Mouse (Mus musculus): ENCODE results near the gene Gzmm.
"Not testable (repeated sequence)": the region's sequence is repeated elsewhere in the genome, so short reads cannot be mapped to it uniquely, and the experiment has no call there.

The Gzmm gene

DNA sequence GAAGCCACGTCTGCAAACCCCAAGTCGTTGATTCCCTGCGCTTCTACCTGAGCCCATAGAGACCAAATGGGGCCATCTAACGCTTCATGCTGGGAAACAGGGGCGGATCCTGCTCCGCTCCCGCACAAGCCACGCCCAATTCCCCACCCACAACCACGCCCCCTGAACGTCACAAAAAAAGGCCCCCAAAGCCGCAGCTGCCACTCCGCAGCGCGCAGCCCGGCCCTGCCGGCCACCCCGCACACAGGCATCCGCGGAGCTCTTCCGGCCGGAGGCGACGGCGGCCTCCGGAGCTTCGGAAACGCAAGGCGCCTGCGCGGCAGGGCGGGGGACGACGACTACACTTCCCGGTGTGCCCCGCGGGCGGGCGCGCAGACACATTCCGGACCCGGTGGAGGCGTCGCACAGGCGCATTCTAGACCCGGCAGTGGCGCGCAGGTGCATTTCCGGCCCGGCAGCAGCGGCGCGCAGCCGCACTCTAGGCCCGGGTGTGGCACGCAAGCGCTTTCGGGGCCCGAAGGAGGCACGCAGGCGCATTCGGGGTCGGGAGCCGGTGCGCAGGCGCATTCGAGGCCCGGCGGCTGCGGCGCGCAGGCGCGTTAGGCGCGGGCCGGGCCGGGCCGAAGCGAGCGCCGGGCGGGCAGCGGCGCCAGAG, 7.1 kb upstream of the Gzmm start, which contains the start of gene Cdc34:
Gene Cdc34, plus strand, starts transcription at position 605 of the 655 bp plus-strand sequence.
- DNase-seq: peak; percentile 100

DNA sequence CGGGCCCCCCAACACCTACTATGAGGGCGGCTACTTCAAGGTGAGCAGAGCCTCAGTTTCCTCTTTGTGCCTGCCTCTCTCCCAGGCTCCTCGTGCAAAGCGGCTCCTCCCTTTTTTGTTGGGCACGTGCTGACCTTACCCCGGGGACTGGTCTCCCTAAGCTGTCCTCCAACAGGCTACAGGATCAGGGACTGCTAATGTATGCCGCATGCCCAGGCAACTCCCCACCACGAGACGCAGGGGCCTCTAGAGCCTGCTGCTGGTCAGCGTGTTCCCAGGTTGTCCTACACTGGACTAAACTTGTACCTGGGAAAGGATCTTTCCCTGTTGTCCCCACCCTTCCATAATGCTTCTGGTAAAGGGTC, 6.3 kb upstream of the Gzmm start:
- peak; percentile 55 for DNase-seq

DNA sequence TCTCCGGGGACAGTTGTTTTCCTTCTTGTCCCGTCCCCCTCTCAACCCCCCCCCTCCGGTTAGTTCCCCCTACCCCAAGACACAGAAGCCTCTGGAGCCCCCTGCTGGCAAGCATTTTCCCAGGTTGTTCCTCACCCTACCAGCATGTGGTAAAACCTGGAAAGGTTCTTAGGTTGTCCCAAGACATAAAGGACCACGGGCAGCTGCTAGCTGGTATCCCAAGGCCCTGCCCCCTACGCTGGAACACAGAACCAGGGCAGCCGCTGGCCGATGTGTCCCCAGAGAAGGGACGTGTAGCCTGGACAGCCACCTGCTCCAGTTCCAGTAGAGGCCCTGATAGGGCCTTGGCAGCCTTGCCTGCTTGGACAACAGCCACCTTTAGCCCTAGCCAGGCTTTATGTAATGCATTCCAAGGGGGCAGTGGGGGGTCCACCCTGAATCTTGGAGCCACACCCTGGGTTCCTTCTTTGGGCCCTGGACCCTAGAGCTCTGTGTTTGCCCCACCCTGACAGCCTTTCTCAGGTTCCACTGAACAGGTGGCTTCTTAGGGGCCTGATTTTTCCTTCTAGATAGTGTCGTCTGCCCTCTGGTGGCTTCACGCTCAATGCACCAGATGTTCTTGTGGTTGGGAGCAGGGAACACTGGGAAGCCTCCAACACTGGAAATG, 5.8 kb upstream of the Gzmm start:
- DNase-seq: peak; percentile 56

DNA sequence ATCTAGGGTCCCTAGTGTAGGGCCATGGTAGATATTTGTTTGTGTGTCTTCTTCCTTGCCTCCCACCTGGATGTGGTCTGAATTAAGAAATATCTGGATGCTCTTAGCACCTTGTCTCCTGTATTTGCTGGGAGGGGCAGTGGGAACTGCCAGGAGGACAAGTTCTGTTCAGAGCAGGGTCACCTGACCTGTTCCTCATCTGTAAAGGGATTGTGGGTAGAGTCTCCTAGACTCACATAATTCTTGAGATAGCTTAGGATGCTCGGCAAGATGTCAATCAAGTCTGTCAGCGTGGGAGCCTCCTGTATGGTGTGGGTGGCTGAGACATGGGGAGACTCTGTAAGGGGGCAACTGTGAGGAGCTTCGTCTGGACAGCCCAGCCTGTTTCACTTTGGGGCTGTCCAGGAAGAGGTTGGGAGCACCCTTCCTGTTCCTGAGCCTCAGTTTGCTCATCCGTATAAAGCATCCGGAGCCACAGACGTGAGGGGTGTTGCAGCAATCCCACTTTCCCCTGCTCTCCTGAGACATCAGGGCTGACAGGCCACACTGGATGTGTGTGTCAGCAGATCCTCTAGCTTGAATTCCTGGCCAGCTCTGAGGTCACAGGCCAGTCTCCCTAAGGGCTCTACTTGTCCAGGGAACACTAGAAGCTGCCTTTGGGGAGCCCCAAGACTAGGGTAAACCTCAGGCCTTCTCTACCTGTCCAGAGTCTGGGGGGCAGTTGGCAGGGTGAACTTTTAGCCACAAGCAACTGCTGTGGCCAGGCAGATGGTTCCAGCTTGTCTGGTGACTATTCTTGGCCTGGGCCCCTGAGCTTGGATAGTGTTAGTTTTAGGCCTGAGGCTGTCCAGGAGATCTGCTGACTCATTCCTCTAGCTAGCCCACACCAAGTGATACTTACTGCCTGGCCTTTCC, 4.8 kb upstream of the Gzmm start:
- peak; percentile 20 for DNase-seq

DNA sequence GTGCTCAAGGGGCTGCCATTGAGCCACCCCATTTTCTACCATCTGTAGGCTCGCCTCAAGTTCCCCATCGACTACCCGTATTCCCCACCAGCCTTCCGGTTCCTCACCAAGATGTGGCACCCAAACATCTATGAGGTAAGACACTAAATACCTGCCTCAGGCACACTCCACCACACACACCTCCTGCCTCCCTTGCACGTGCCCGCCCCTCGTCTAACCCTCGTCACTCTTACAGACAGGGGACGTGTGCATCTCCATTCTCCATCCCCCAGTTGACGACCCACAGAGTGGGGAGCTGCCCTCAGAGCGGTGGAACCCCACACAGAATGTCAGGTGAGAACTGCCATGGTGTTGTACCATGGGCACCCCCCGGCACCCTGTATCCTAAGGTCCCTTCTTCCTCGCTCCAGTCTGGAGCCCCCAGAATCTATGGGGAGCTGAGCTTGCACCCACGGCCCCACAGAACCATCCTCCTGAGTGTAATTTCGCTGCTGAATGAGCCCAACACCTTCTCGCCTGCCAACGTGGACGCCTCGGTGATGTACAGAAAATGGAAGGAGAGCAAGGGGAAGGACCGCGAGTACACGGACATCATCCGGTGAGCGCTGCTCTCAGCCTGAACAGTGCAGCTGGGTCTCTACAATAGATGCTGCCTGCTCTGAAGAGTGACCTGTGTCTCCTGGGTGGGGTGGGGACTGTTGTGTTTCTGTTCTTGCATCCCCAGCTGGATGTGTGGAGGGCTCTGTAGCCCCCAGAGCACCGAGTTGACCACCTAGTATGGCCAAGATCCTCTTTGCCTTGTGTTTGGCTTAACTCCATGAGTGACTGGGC, 3.8 kb upstream of the Gzmm start:
- peak; percentile 17 for DNase-seq

DNA sequence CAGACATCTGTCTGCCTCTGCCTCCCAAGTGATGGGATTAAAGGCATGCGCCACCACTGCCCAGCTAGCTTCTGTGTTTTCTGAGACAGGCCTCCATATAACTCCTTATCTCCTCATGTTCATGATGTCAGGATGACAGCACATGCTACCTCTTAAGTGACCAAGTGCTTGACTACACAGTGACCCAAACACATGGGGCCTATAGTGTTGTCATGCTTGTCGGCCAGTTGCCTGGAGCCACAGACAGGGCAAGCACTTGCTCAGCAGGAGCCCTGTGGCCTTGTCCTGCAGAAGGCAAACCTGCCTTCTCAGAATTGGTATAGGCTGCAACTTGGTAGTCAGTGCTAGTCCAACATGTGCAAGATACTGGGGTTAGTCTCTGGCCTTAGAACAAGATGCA, 2.6 kb upstream of the Gzmm start:
- DNase-seq: no peak

DNA sequence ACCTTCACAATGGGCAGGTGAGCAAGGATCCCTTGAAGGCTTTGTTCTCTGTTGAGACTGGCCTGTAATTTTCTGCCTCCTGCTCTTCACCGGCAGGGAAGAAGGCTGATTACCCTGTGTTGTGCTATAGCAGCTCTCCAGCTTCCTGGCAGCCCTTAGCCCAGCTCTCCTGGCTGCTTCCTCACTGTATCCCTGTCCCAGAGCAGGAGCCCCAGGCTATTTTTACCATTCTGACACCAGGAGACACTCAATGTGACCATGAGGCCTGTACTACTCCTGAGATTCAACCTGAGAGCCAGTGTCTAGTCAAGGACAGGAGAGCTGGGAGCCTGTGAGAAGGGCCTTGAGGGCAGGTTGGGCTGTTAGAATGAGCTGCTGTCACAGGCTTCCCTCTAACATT, 2.1 kb upstream of the Gzmm start:
- DNase-seq: no peak

DNA sequence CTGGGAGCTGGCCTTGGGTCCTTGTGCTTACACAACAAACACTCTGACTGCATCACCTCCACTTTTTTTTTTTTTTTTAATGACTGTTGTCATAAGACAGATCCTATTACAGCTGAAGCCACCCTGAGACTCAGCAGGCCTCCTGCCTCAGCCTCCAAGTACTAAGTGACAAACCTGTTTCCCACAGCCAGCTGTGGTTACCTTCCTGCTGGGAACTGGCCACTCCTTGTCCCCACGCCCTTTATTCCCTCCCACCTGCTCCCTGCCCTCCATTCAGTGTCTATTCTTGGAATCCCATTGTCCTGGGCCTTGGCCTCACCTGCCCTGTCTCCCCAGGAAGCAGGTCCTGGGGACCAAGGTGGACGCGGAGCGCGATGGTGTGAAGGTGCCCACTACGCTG, 1.3 kb upstream of the Gzmm start:
- no peak for DNase-seq

DNA sequence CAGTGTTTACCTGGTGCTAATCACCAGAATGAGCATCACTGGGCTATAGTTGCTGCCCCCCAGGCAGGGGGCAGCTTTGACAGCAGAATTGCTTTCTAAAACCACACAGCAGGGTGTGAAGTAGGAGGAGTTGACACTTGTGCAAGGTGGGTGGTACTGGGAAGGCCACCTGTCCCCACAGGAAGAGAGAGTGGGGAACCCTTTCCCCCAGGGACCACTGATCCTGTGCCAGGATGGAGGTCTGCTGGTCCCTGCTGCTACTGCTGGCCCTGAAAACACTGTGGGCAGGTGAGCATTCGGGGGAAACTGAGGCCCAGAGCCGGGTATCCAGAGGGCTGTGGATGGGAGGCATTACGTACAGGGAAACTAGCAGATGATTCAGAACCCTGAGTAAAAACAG, 358 bp downstream of the Gzmm start:
- DNase-seq: no peak

DNA sequence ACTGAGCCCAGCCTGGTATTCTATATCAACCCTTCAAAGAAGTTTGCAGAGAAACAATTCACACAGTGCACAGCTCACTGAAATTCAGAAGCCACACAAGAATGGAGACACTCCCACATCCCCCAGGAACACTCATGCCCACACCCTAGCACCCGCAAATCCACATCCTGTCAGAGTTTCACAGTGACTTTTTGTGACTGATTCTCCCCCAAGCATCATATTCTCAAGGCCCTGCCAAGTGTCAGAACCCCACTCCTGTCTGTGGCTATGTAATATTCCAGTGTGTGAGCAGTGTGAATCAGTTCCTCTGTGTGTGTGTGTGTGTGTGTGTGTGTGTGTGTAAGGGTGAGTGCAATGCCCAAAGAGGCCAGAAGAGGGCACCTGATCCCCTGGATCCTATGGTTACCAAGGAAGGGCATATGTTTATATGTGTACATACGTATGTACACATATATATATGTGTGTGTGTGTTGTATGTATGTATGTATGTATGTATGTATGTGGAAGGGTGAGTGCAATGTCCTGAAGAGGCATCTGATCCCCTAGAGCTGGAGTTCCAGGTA, 3.2 kb downstream of the Gzmm start:
- no peak for DNase-seq

DNA sequence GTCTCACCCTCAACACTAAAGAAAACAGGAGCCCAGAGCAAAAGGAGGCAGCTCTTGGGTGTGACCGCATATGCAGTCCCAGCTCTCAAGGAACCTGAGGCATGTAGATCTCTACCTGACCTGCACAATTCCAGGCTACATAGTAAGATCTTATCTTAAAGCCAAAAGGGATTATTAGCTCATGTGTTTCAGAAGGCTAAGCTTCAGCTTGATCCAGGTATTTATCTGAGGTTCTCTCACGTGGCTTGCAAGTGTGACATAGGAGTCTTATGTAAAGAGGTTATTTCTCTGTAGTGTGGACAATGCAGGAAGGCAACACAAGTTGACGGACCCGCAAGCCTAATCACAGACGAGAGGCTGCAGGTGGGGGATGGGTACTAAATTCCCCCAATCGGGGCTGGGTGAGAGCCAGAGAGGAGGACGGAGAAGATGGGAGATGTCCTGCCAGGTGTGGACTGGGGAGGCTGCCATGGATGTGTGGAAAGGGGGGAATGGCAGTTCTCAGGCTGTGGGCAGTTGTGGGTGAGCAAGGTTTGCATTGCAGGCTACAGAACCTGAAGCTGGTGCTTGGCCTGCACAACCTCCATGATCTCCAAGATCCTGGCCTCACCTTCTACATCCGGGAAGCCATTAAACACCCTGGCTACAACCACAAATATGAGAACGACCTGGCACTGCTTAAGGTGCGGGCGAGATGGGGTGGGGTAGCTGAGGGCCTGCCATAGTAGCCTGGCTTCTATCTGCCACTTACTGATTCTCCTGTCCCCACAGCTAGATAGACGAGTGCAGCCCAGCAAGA, 5.0 kb downstream of the Gzmm start:
- no peak for DNase-seq

DNA sequence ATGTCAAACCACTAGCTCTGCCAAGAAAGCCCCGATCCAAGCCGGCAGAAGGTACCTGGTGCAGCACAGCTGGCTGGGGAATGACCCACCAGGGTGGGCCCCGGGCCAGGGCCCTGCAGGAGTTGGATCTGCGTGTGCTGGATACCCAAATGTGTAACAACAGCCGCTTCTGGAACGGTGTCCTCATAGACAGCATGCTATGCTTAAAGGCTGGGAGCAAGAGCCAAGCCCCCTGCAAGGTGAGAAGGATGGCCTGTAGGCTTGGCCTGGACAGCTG, 5.5 kb downstream of the Gzmm start:
- no peak for DNase-seq

DNA sequence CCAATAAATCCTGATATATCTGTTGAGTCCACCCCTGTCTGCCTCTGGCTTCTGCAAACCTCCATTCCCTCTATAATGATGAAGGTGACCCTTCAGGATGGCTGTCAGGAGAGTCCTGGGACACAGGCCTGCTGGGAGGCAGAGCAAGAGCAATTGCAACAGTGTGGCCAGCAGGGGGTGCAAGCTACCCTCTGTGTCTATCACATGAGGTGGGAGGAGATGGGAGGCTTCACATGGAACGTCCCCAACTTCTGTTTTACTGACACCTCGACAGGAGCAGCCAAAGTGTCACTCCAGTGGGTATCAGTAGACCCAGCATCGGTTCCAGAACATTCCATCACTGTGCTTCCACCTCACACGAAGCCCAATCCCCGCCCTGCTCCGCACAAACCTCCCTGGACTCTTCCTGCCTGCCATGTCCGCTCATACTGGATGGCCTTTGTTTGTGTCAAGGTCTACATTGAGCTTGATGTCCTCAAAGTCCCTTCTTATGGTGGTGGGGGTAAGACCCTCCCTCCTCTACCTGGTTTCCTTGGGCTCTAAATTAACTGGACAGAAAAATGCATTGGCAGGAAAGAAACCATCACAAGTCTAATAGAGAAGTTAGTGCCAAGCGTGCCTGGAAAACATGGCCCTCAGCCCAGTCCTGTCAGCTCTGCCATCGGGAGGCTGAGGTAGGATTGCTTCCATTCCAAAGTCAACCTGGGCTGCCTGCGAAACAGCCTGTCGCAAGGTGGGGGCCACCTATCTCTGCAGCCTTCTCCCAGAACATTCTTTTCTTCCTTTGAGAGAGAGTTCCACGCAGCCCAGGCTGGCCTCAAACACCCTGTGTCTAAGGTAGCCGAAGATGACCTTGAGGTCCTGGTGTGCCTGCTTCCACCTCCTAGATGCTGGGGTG, 6.7 kb downstream of the Gzmm start:
- peak; percentile 77 for DNase-seq

DNA sequence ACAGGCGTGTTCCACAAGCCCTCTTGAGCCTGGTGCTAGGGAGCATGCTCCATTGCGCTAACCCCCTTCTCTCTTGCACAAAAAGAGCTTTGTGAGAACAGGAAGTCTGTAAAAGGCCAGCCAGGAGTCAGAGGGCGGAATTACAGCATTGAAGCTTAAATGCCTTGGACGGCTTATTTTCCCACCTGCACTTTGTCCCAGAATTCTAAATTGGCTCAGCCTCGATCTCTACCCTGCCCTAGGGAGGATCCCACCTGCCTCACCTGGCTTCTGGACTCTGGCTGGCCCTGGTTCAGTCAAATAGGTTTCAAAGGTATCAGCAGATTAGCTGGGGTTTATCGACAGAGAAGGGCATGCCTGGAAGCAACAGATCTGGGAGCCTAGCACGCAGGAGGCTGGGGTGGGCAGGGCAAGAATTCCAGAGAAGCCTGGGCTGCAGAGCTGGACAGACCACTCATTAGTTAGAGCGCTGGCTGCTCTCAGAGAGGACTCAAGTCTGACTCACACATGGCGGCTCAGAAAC, 7.4 kb downstream of the Gzmm start:
- no peak for DNase-seq

DNA sequence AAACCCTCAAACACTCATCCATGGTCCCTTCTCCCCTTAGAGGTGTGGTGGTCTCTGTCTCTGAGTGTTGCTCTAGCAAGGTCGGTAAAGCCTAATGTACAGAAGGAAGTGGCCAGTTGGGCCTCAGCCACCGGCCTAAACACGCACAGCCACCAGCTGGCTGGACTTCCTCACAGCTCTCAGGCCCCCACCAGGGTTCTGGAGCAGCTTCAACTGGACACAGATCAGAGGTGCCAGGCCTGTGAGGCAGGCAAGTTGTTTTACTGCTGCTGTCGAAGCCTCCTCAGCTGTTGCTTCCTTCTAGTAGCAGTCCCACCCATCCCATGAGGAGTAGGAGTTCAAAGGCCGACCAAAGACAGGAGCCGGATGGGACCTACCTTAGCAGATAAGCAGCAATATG, 9.1 kb downstream of the Gzmm start:
- peak; percentile 84 for DNase-seq

DNA sequence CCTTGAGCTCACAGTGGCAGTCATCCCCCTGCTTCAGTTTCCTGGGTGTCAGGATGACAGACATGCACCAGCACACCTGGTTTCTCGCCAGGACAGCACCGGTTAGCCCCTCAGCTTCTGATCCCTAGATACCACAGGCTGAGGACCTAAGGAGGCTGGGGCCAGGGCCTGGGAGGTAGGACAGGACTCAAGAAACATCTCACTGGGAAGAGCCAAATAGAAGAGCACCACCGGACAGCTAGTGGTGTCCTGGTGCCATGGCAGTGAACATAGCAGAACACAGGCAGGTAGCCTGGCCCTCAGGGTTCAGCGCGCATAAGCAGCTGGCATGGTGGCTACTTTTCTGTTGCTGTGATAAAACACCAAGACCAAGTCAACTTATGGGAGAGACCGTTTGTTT, 9.6 kb downstream of the Gzmm start:
- DNase-seq: no peak

DNA sequence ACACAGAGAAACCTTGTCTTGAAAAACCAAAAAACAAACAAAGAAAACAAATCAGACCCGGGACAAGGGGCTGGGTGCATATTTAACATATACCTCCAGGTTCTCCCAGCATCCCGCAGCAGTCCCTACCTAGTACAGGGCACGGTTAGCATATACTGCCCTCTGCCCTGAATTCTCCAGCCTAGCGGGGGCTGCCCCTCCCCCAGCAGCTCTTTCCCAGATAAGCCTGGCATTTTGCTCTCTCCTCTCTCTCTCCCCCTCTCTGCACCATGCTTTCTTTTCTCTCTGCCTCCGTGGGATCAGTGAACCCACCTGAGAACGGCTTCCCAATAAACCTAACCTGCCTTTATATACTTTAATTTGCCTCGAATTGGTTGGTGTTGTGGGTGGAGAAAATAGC, 11.9 kb downstream of the Gzmm start:
- no peak for DNase-seq

DNA sequence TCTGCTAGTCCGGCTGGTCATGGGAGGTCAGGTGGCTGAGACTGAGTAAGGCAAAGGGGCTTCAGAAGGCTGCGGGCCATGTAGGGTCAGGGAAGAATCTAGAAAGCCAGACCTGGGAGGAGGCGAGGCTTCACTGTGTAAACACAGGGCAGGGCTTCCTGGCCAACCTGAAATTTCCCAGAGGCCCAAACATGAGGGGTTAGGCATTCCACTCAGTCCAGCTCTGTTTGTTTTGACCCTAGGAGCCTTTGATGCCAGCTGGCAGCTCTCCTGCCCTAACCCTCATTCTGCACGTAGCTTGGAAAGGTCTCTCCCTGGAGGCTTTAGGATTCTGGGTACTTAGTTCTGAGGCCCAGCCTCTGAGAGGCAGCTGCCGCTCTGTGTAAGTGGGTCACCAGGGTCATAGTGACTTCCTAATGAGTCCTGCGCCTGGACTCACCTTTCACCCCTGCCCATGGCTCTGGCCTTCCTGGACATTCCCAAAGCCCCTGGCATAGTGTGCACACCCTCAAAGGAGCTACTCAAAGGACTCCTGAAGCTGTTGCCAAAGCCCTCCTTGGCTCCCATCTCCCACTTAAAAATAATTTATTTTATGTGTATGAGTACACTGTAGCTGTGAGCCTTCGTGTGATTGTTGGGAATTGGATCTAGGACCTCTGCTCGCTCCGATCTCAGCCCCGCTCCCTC, 12.8 kb downstream of the Gzmm start:
- no peak for DNase-seq

DNA sequence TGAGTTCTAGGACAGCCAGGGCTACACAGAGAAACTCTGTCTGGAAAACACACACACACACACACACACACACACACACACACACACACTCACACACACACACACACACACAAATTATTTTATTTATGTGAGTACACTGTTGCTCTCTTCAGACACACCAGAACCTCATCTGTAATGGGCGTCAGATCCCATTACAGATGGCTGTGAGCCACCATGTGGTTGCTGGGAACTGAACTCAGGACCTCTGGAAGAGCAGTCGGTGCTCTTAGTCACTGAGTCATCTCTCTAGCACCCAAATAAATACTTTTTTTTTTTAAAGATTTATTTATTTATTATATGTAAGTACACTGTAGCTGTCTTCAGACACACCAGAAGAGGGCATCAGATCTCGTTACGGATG, 14.2 kb downstream of the Gzmm start:
- not testable (repeated sequence) for DNase-seq

DNA sequence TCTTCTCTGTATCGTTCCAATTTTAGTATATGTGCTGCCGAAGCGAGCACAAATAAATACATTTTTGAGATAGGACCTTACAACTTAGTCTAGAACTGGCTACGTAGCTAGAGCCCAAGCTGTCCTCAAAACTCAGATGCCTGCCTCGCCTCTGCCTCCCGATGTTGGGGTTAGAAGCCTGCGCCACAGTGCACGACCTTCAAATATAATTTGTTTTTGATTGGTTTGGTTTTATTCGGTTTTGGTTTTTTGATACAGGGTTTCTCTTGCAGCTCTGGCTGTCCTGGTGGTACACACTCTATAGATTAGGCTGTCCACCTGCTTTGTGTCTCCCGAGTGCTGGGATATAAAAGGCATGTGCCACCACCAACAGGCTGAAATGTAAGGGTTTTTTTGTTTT, 14.7 kb downstream of the Gzmm start:
- DNase-seq: no peak

All from cerebellum, adult 11 months (tissue).